9 mouse cellular contexts compared by ENCODE assay signal in genomic region chr9:48723025-48723424, GRCm38 (mm10).
A peak's percentile ranks its signal among the peaks of the same experiment; 100 is the strongest.
DNase-seq lines count a peak whose midpoint lies in the region; ATAC-seq and TF ChIP-seq lines count a peak whose summit lies in the region.
"Had no signal": no experiment of that assay in that cellular context is flagged by ENCODE, and none has a peak within 500 bp of the region (broad histone marks: within the 10 kb centered on the region; RNA-seq: fewer than 3 reads in every experiment).

No protein-coding gene starts in this region.

- no peak for TF ChIP-seq EP300 in liver, embryonic 14.5 days (IDR thresholded peaks at IDR 0.05; ENCODE audit: low read depth)

- no peak overlapping the region for H3K9ac ChIP-seq in hindbrain, postnatal 0 days (replicated peaks; ENCODE audit: low read length)
- H3K9ac ChIP-seq in hindbrain, embryonic 14.5 days = no peak overlapping the region
- H3K9ac ChIP-seq in midbrain, embryonic 15.5 days = no peak overlapping the region
- no peak overlapping the region for H3K9ac ChIP-seq in midbrain, embryonic 14.5 days (replicated peaks; ENCODE audit: low read length)
- H3K9ac ChIP-seq in liver, embryonic 14.5 days (replicated peaks) = no peak overlapping the region

- no peak for DNase-seq in hindbrain, postnatal 0 days (ENCODE audit: low spot score)
- no peak for DNase-seq in hindbrain, embryonic 14.5 days (ENCODE audit: low spot score)
- DNase-seq in midbrain, embryonic 14.5 days = no peak
- no peak for DNase-seq in liver, embryonic 14.5 days (ENCODE audit: low read depth in 3 of 3, low spot score in 3 of 3)
- peak; percentile 28 for DNase-seq in testis, postnatal 14 days (ENCODE audit: low spot score)
- DNase-seq in cerebellum, adult 11 months = no peak
- DNase-seq: cerebellum, adult 11-12 months; kidney, postnatal 10 days had no signal

- H3K9me3 ChIP-seq in hindbrain, postnatal 0 days (ENCODE audit: low read length) = no peaks in the 10 kb centered on the region
- no peaks in the 10 kb centered on the region for H3K9me3 ChIP-seq in hindbrain, embryonic 14.5 days (ENCODE audit: control insufficient read depth, low read length)
- H3K9me3 ChIP-seq in midbrain, embryonic 15.5 days = no peaks in the 10 kb centered on the region
- H3K9me3 ChIP-seq in midbrain, embryonic 14.5 days (ENCODE audit: control insufficient read depth, low read length) = no peaks in the 10 kb centered on the region
- H3K9me3 ChIP-seq in liver, embryonic 14.5 days (ENCODE audit: control insufficient read depth, low read length) = no peaks in the 10 kb centered on the region

- no peaks in the 10 kb centered on the region for H3K36me3 ChIP-seq in hindbrain, postnatal 0 days (ENCODE audit: insufficient read depth, low read length)
- H3K36me3 ChIP-seq in hindbrain, embryonic 14.5 days (replicated peaks; ENCODE audit: control insufficient read depth, insufficient read depth) = no peaks in the 10 kb centered on the region
- no peaks in the 10 kb centered on the region for H3K36me3 ChIP-seq in midbrain, embryonic 15.5 days (replicated peaks)
- no peaks in the 10 kb centered on the region for H3K36me3 ChIP-seq in midbrain, embryonic 14.5 days (ENCODE audit: control insufficient read depth, insufficient read depth, low read length)
- no peaks in the 10 kb centered on the region for H3K36me3 ChIP-seq in liver, embryonic 14.5 days (replicated peaks; ENCODE audit: control insufficient read depth, insufficient read depth, low read depth)

- 0 out of 2 replicates have a peak overlapping the region, but pooled peaks have one; percentile 7 for H3K27ac ChIP-seq in hindbrain, postnatal 0 days
- H3K27ac ChIP-seq in hindbrain, embryonic 14.5 days = no peak overlapping the region
- H3K27ac ChIP-seq in midbrain, embryonic 15.5 days = peak overlapping the region; percentile 27; the same call in 1 of the 2 replicates
- H3K27ac ChIP-seq in midbrain, embryonic 14.5 days (replicated peaks; ENCODE audit: low read depth, low read length) = no peak overlapping the region
- no peak overlapping the region for H3K27ac ChIP-seq in liver, embryonic 14.5 days

- peaks cover 5% of the 10 kb centered on the region; the same call in 1 of the 2 replicates for H3K4me1 ChIP-seq in hindbrain, postnatal 0 days (ENCODE audit: insufficient read depth, low read length)
- peaks cover 5% of the 10 kb centered on the region; the same call in 1 of the 2 replicates for H3K4me1 ChIP-seq in hindbrain, embryonic 14.5 days (replicated peaks; ENCODE audit: control insufficient read depth, insufficient read depth, low read length)
- H3K4me1 ChIP-seq in midbrain, embryonic 15.5 days = peaks cover 19% of the 10 kb centered on the region
- H3K4me1 ChIP-seq in midbrain, embryonic 14.5 days (ENCODE audit: control insufficient read depth, insufficient read depth, low read length) = peaks cover 20% of the 10 kb centered on the region
- H3K4me1 ChIP-seq in liver, embryonic 14.5 days (replicated peaks; ENCODE audit: control insufficient read depth in 2 of 2, insufficient read depth in 2 of 2, low read length in 1 of 2) = peaks cover 2 to 14% of the 10 kb centered on the region in 2 experiments; a peak in 3 of 4 replicates

- WGBS in hindbrain, postnatal 0 days = 40% methylated on average over 3 of the region's 3 CpGs
- WGBS in hindbrain, embryonic 14.5 days = 56% methylated on average over 3 of the region's 3 CpGs
- WGBS in midbrain, embryonic 15.5 days = 36% methylated on average over 3 of the region's 3 CpGs
- 41% methylated on average over 3 of the region's 3 CpGs for WGBS in midbrain, embryonic 14.5 days
- WGBS in liver, embryonic 14.5 days (ENCODE audit: insufficient replicate concordance) = 12% methylated on average over 3 of the region's 3 CpGs

- H3K27me3 ChIP-seq in hindbrain, postnatal 0 days (ENCODE audit: insufficient read depth, low read length) = no peaks in the 10 kb centered on the region
- H3K27me3 ChIP-seq in hindbrain, embryonic 14.5 days (ENCODE audit: control insufficient read depth, insufficient read depth, low read length) = no peaks in the 10 kb centered on the region; the same call in 1 of the 2 replicates
- no peaks in the 10 kb centered on the region for H3K27me3 ChIP-seq in midbrain, embryonic 15.5 days (replicated peaks)
- H3K27me3 ChIP-seq in midbrain, embryonic 14.5 days (ENCODE audit: control insufficient read depth, insufficient read depth, low read length) = no peaks in the 10 kb centered on the region
- H3K27me3 ChIP-seq in liver, embryonic 14.5 days (ENCODE audit: control insufficient read depth, insufficient read depth, low read length) = no peaks in the 10 kb centered on the region

- no peak overlapping the region for H3K4me3 ChIP-seq in hindbrain, postnatal 0 days (ENCODE audit: low read length)
- H3K4me3 ChIP-seq in hindbrain, embryonic 14.5 days (replicated peaks; ENCODE audit: low read length) = no peak overlapping the region
- H3K4me3 ChIP-seq in midbrain, embryonic 15.5 days = no peak overlapping the region
- H3K4me3 ChIP-seq in midbrain, embryonic 14.5 days (replicated peaks; ENCODE audit: low read depth, low read length) = no peak overlapping the region
- H3K4me3 ChIP-seq in liver, embryonic 14.5 days (ENCODE audit: insufficient read depth in 1 of 2, low read depth in 2 of 2, low read length in 2 of 2) = no peak overlapping the region

- no peak for TF ChIP-seq CTCF in hindbrain, postnatal 0 days (IDR thresholded peaks at IDR 0.05; ENCODE audit: low read depth)
- TF ChIP-seq CTCF in liver, embryonic 14.5 days (IDR thresholded peaks at IDR 0.05; ENCODE audit: low read depth) = no peak

- no peak overlapping the region for H3K4me2 ChIP-seq in hindbrain, postnatal 0 days (ENCODE audit: low read depth, low read length)
- H3K4me2 ChIP-seq in hindbrain, embryonic 14.5 days (replicated peaks) = no peak overlapping the region
- no peak overlapping the region for H3K4me2 ChIP-seq in midbrain, embryonic 15.5 days
- no peak overlapping the region for H3K4me2 ChIP-seq in midbrain, embryonic 14.5 days (ENCODE audit: low read length)
- 0 out of 2 replicates have a peak overlapping the region, but pooled peaks have one; percentile 8 for H3K4me2 ChIP-seq in liver, embryonic 14.5 days (ENCODE audit: low read depth)

- no peak for ATAC-seq in hindbrain, postnatal 0 days
- ATAC-seq in hindbrain, embryonic 14.5 days (ENCODE audit: low FRiP score) = no peak
- no peak for ATAC-seq in midbrain, embryonic 15.5 days (replicated peaks)
- no peak for ATAC-seq in midbrain, embryonic 14.5 days (ENCODE audit: low FRiP score, low TSS enrichment)
- ATAC-seq in liver, embryonic 14.5 days (ENCODE audit: insufficient read depth) = no peak

Comparison
In these comparisons a context has a peak if more than half of its experiments do, and no peak if none do; other contexts are left out.
1. H3K27ac ChIP-seq: peak in hindbrain, postnatal 0 days (single experiment) and midbrain, embryonic 15.5 days (single experiment); none in hindbrain, embryonic 14.5 days (single experiment), midbrain, embryonic 14.5 days (single experiment) and liver, embryonic 14.5 days (single experiment).